Mouse (Mus musculus) embryonic facial prominence, embryonic 13.5 days (tissue): ENCODE measurements around the gene Cmah. TPM values are rescaled to one million over a fixed set of nuclear protein-coding genes. Genes with fewer than 3 reads are reported as not detected.

Source experiments
- ATAC-seq: fragments of 200-750 bp; cut with Nextera tagmentation; 2 replicates; pipeline ENCODE4 v1.8.0; 2017; ENCODE audit warnings: low read depth; ENCODE audit not compliant: insufficient number of reproducible peaks, insufficient read depth, low FRiP score, low TSS enrichment
- H3K27ac ChIP-seq: fragments of 300-500 bp; sonication (generic); 2 replicates; pipeline ENCODE4 v1.5.1; 2015; ENCODE audit warnings: moderate library complexity, mild to moderate bottlenecking, inconsistent platforms
- H3K27me3 ChIP-seq: fragments of 300-500 bp; sonication (generic); 2 replicates; pipeline ENCODE4 v1.6.1; 2015; ENCODE audit warnings: mild to moderate bottlenecking, inconsistent platforms
- H3K36me3 ChIP-seq: fragments of 300-500 bp; sonication (generic); 2 replicates; pipeline ENCODE4 v1.6.1; 2015; ENCODE audit warnings: mild to moderate bottlenecking, inconsistent platforms
- H3K4me1 ChIP-seq: fragments of 300-500 bp; sonication (generic); 2 replicates; pipeline ENCODE4 v1.6.1; 2015; ENCODE audit warnings: inconsistent platforms
- H3K4me2 ChIP-seq: fragments of 300-500 bp; sonication (generic); 2 replicates; pipeline ENCODE4 v1.6.1; 2015; ENCODE audit warnings: moderate library complexity, mild to moderate bottlenecking, inconsistent platforms
- H3K4me3 ChIP-seq: fragments of 300-500 bp; sonication (generic); 2 replicates; pipeline ENCODE4 v1.5.1; 2015; ENCODE audit warnings: mild to moderate bottlenecking, inconsistent platforms
- H3K9ac ChIP-seq: fragments of 300-500 bp; sonication (generic); 2 replicates; pipeline ENCODE4 v1.6.1; 2015; ENCODE audit warnings: mild to moderate bottlenecking, inconsistent platforms
- H3K9me3 ChIP-seq: fragments of 300-500 bp; sonication (generic); 2 replicates; pipeline ENCODE4 v1.6.1; 2016; ENCODE audit warnings: inconsistent platforms
- WGBS: fragments of 180-500 bp; shearing (Covaris S2); methylation state at CpG from one replicate; pipeline ENCODE4 v1.1.7; 2015; ENCODE audit warnings: mixed read lengths; 5-methylcytosine and 5-hydroxymethylcytosine counted together
- polyA plus RNA-seq: library from polyadenylated mRNA; unstranded; fragments of >200 nt; fragmentation: Nextera tagmentation; extraction: Ambion mirVana; gene quantifications from 2 replicates; pipeline ENCODE4 v1.2.1, GENCODE M21; 2015

The Cmah gene
- polyA plus RNA-seq, 1 experiment from 2014 or later, result 0.22 TPM

GRCm38 (mm10) chr13:24321313-24321712, 5.9 kb upstream of the Cmah start:
- no peak overlapping the region for H3K4me2 ChIP-seq

DNA sequence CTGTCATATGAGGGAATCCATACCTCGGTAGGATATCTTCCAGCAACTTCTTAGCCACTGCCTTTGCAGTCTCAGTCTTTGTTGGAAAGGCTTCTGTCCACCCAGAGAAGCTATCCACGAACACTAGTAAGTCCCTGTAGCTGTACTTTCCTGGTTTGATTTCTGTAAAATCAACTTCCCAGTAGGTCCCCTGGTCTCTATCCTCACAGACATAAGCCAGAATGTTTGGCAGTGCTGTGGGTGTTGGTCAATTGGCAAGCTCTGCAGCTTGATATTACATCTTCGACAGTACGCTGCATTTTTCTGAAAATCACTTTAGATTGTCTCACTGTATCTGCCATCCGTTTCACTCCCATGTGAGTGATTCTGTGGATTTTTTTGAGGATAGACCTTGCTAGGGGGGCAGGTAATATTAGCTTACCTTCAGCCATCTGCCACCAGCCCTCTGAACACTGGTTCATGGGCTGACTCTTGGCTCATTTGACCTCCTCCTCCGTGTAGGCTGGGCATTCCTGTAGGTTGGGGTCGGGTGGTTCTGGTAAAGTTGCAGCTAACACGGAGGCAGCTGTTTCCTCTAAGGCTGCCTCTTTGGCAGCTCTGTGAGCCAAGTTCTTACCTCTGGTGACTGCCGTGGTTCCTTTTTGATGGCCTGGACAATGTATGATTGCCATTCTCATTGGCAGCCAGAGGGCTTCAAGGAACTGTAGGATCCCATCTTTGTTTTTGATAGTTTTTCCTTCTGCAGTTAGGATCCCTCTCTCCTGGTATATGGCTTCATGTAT, 1.0 kb downstream of the Cmah start:
- H3K4me1 ChIP-seq, result no peaks in the 10 kb centered on the region
- no peak overlapping the region for H3K27ac ChIP-seq
- H3K9ac ChIP-seq, result no peak overlapping the region
- H3K36me3 ChIP-seq, result no peaks in the 10 kb centered on the region
- no peaks in the 10 kb centered on the region for H3K9me3 ChIP-seq
- no peak overlapping the region for H3K4me2 ChIP-seq
- H3K4me3 ChIP-seq, result no peak overlapping the region
- no peak for ATAC-seq
- no peaks in the 10 kb centered on the region for H3K27me3 ChIP-seq
- WGBS, result 74% methylated on average over 9 of the region's 9 CpGs

More at GRCm38 (mm10) chr13:24321313-24321712, 5.9 kb upstream of the Cmah start:
- Histone ChIP-seq H3K36me3 (no peaks in the 10 kb centered on the region), H3K9me3 (no peaks in the 10 kb centered on the region), H3K9ac (no peak overlapping the region), H3K4me3 (no peak overlapping the region), H3K4me1 (peaks cover 4% of the 10 kb centered on the region; the same call in 1 of the 2 replicates), H3K27me3 (no peaks in the 10 kb centered on the region), H3K27ac (no peak overlapping the region)
- 70% methylated on average over 6 of the region's 6 CpGs for WGBS
- ATAC-seq, result no peak

DNA sequence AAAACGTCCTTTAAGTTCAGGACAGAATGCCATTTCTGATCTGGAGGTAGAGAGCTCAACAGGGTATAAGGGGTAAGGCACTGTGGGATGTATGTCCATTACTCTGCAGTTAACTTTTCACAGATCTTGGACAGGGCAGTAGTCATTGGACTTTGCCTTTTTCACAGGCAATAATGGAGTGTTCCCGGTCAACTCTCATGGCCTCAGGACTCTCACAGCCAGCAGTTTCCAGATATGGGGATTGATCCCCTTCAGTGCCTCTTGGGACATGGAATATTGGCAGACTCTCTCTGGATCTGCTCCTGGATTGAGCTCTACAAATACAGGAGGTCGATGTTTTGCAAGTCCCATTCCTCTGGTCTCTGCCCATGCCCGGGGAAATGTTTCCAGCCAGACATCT, 2.9 kb downstream of the Cmah start:
- Histone ChIP-seq H3K9ac (no peak overlapping the region), H3K9me3 (no peaks in the 10 kb centered on the region), H3K4me3 (no peak overlapping the region), H3K27ac (no peak overlapping the region), H3K4me2 (no peak overlapping the region), H3K27me3 (no peaks in the 10 kb centered on the region), H3K36me3 (no peaks in the 10 kb centered on the region), H3K4me1 (no peaks in the 10 kb centered on the region)
- no peak for ATAC-seq
- 76% methylated on average over 4 of the region's 4 CpGs for whole genome bisulfite sequencing

DNA sequence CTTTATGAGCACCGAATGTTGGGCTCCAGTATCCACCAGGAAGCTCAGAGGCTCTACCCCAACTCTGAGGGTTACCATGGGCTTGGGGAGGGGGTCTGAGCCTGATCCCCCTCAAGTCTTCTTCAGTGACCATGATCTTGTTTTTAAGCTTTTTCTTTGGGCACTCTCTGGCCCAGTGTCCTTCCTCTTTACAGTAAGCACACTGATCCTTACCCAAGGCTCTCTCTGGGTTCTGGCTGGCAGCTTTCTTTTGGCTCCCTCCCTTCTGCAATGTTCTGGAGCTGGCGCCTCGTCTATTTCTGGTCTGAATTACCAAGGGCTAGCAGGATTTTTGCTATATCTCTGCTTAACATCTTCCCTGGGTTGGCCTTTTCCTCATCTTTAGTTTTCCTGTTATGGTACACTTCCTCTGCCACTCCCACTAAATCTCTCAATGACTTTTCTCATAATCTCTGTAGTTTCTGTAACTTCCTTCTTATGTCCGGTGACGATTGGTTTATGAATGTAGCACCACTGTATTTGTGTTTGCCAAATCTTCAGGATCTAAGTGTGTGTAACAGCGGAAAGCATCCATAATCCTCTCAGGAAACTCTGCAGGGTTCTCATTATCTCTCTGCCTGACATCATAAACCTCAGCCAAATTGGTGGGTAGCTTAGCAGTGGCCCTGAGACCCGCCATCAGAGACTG, 3.8 kb downstream of the Cmah start:
- Histone ChIP-seq H3K4me1 (no peaks in the 10 kb centered on the region), H3K27me3 (no peaks in the 10 kb centered on the region), H3K36me3 (no peaks in the 10 kb centered on the region), H3K27ac (no peak overlapping the region), H3K9ac (no peak overlapping the region), H3K9me3 (no peaks in the 10 kb centered on the region), H3K4me2 (no peak overlapping the region), H3K4me3 (no peak overlapping the region)
- ATAC-seq, result no peak
- WGBS, result 72% methylated on average over 7 of the region's 7 CpGs

- Histone ChIP-seq H3K9me3 (no peaks in the 10 kb centered on the region), H3K27ac (no peak overlapping the region), H3K4me3 (no peak overlapping the region), H3K36me3 (no peaks in the 10 kb centered on the region), H3K9ac (no peak overlapping the region), H3K27me3 (no peaks in the 10 kb centered on the region), H3K4me2 (no peak overlapping the region), H3K4me1 (no peaks in the 10 kb centered on the region)
- ATAC-seq, result no peak
- 59% methylated on average over 3 of the region's 3 CpGs for WGBS
These were observed 5.3 kb downstream of the Cmah start for GRCm38 (mm10) chr13:24332537-24332936.

DNA sequence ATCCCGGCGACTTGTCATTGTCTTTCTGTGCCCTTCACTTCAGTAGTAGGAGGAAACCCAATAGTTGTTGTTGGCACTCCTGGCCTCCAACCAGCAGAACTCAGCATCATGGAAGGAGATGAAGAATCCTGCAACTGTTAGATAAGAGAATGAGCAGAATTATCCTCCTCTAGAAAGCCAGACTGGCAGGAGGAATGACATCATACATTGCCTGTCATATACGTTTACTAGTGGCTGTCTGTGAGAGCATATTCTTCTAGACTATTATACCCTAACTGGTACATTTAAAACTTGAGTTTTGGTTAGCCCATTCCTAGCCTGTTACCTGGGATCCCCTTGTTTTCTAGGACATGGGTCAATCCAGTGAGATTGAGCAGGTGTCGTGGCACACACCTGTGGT, 9.6 kb downstream of the Cmah start:
- no peaks in the 10 kb centered on the region for H3K9me3 ChIP-seq
- 76% methylated on average over 4 of the region's 4 CpGs for WGBS
- no peaks in the 10 kb centered on the region for H3K27me3 ChIP-seq
- ATAC-seq, result no peak
- no peak overlapping the region for H3K9ac ChIP-seq
- H3K4me3 ChIP-seq, result no peak overlapping the region
- H3K27ac ChIP-seq, result no peak overlapping the region
- H3K4me1 ChIP-seq, result no peaks in the 10 kb centered on the region
- H3K4me2 ChIP-seq, result no peak overlapping the region
- no peaks in the 10 kb centered on the region for H3K36me3 ChIP-seq

DNA sequence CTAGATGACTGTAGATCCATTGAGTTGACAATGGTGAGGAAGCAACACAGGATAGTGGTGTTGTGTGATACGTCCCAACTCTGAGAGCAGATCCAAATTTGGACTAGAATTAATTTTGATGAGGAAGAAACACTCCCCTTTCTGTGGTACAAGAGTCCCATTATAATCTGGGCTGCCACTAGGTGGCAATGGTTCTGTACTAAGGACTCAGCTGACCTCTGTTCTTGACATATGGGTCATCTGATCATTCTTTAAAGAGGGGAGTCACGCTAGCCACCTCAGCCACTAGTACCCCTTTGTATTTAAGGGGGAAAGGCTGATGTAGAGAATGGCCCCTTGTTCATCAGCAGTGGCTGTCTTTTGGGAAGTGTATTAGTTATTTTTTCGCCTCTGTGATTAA, 10.7 kb downstream of the Cmah start:
- Histone ChIP-seq H3K4me3 (no peak overlapping the region), H3K9ac (no peak overlapping the region), H3K9me3 (no peaks in the 10 kb centered on the region), H3K27me3 (no peaks in the 10 kb centered on the region), H3K27ac (no peak overlapping the region), H3K4me1 (no peaks in the 10 kb centered on the region), H3K4me2 (no peak overlapping the region), H3K36me3 (no peaks in the 10 kb centered on the region)
- ATAC-seq, result no peak
- 48% methylated on average over 3 of the region's 3 CpGs for WGBS

DNA sequence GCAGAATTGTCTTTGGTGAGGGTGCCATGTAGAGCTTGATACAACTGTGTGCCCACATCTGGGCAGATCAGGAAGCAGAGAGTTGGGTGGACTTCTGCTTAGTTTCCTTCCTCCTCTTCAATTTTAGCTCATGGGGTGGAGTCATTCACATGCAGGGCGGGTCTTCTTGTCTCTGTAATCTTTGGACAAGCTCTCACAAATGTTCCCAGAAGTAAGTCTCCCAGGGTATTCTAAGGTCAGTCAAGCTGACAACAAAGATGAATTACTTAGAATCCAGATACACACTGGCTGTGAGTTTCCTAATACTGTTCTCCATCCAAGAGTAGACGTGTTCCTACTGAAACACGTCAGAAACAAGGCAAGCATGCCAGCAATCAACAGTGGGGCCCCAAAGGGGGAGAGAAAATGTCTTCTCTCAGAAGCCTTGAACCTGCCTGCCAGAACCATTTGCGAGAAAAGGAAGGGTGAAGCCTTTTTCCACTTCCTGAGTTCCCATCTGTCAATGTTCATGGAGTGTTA, 11.2 kb downstream of the Cmah start:
- Histone ChIP-seq H3K27me3 (no peaks in the 10 kb centered on the region), H3K4me2 (no peak overlapping the region), H3K4me1 (no peaks in the 10 kb centered on the region), H3K9me3 (no peaks in the 10 kb centered on the region), H3K36me3 (no peaks in the 10 kb centered on the region), H3K4me3 (no peak overlapping the region), H3K27ac (no peak overlapping the region), H3K9ac (no peak overlapping the region)
- no peak for ATAC-seq
- WGBS, result 77% methylated on average over 4 of the region's 4 CpGs

DNA sequence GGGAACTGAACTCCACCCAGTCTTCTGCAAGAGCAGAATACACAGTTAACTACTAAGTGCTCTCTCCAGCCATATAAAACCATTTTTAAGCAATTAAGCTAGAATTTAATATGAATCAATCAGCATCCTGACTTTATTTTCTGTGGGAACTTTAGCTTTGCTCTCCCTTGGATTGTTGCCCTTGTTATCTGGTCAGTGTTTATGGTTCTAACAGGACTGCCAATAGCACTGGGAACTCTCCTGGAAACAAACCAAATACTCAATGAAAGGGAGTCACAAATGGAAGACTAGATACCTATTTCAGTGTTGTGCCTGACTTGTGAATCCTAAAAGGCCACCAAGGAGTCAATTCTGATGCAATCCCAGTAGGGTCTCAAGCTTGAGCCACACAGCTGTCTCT, 12.7 kb downstream of the Cmah start:
- Histone ChIP-seq H3K4me3 (no peak overlapping the region), H3K36me3 (no peaks in the 10 kb centered on the region), H3K4me2 (no peak overlapping the region), H3K4me1 (no peaks in the 10 kb centered on the region), H3K9ac (no peak overlapping the region), H3K9me3 (no peaks in the 10 kb centered on the region), H3K27ac (no peak overlapping the region), H3K27me3 (no peaks in the 10 kb centered on the region)
- ATAC-seq, result no peak

DNA sequence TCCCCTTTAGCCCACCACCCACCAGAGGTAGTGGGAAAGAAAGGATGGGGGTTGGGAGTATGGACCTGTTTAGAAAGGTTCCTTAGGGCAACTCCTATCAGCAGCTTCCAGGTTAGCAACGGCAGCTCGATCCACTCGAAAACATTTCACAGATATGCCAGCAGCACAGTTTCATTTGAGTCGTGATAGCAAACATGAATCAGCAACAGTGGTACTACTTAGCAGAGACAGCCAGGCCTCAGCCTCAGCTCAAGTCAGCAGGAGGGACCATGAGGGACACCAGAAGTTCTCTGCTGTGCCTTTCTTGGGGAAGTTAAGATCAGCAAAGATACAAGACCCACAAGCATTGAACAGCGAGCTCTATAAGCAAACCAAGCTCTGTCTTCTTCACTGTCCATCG, 13.3 kb downstream of the Cmah start:
- H3K9me3 ChIP-seq, result no peaks in the 10 kb centered on the region
- H3K4me3 ChIP-seq, result no peak overlapping the region
- no peaks in the 10 kb centered on the region for H3K36me3 ChIP-seq
- H3K27me3 ChIP-seq, result no peaks in the 10 kb centered on the region
- no peak overlapping the region for H3K27ac ChIP-seq
- ATAC-seq, result no peak
- no peak overlapping the region for H3K9ac ChIP-seq
- no peaks in the 10 kb centered on the region for H3K4me1 ChIP-seq
- 84% methylated on average over 6 of the region's 6 CpGs for WGBS
- H3K4me2 ChIP-seq, result no peak overlapping the region

DNA sequence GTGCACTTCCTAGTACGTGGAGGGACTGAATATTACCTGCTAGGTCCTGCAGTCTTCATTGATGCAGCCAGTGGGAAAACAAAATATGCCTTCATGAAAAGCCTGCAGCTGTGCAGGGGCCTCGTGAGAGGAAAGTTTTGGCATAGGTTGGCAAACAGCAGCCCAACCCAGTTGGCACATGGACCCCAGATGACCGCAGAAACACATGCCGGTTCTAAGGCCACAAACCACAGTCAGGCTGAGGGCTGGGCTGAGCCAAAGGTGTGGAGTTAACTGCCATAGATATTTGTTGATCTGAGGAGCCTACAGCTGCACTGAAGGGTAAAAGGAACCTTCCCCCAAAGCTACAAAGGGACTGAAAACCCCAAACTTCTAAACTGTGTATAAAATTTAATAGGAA, 14.9 kb downstream of the Cmah start:
- Histone ChIP-seq H3K9me3 (no peaks in the 10 kb centered on the region), H3K27ac (no peak overlapping the region), H3K4me1 (no peaks in the 10 kb centered on the region), H3K27me3 (no peaks in the 10 kb centered on the region), H3K4me3 (no peak overlapping the region), H3K4me2 (no peak overlapping the region), H3K9ac (no peak overlapping the region), H3K36me3 (no peaks in the 10 kb centered on the region)
- no peak for ATAC-seq
- 77% methylated on average over 4 of the region's 4 CpGs for WGBS

GRCm38 (mm10) chr13:24353004-24353403, 25.8 kb downstream of the Cmah start:
- Histone ChIP-seq H3K36me3 (no peaks in the 10 kb centered on the region), H3K4me1 (no peaks in the 10 kb centered on the region), H3K4me3 (no peak overlapping the region), H3K9ac (no peak overlapping the region), H3K9me3 (no peaks in the 10 kb centered on the region), H3K27ac (no peak overlapping the region), H3K4me2 (no peak overlapping the region), H3K27me3 (no peaks in the 10 kb centered on the region)
- ATAC-seq, result no peak
- WGBS, result 89% methylated on average over 5 of the region's 5 CpGs
